Mouse (Mus musculus): ENCODE results near the gene Ankrd53. TPM values are rescaled to one million over a fixed set of nuclear protein-coding genes. Genes with fewer than 3 reads are reported as not detected.

The Ankrd53 gene
- not detected in 2 replicates for polyA plus RNA-seq (2015; fragmentation: Nextera tagmentation; extraction: Ambion mirVana)

DNA sequence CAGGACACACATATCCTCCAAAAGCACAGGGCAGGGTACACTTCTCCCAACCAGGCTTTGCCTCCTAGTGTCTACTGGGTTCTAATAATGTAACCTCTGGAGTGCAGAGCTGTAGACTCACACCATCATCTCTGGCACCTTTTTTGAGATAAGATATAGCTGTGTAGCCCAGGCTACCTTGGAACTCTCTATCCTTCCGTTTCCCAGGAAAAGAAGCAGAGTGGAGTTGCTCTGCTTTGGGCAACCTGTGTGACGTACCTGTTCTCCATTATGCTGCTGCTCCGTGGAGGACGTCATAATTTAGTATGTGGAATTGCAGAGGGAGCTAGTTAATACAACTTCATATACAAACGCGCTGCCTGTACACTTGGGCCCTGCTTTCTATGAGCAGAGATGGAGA, at the start of gene Ankrd53:
Gene Ankrd53 (plus strand): TSS at position 301 of the 400 bp plus-strand sequence.
- Histone ChIP-seq H3K27ac (no peak within 1 kb of the TSS), H3K4me1 (replicated peaks) (peaks cover 11% of the 10 kb centered on the region; the same call in 1 of the 2 replicates), H3K9me3 (replicated peaks) (no peaks in the 10 kb centered on the region), H3K4me3 (replicated peaks) (peak within 1 kb of the TSS; percentile 27), H3K36me3 (no peaks in the 10 kb centered on the region), H3K27me3 (peaks cover 65% of the 10 kb centered on the region), H3K4me2 (peak within 1 kb of the TSS; percentile 55), H3K9ac (0 out of 2 replicates have a peak within 1 kb of the TSS, but pooled peaks have one; percentile 9)
- DNase-seq = no peak
- no peak for ATAC-seq (ENCODE audit: low read depth)
- WGBS (ENCODE audit: insufficient replicate concordance) = 37% methylated on average over 6 of the region's 6 CpGs

DNA sequence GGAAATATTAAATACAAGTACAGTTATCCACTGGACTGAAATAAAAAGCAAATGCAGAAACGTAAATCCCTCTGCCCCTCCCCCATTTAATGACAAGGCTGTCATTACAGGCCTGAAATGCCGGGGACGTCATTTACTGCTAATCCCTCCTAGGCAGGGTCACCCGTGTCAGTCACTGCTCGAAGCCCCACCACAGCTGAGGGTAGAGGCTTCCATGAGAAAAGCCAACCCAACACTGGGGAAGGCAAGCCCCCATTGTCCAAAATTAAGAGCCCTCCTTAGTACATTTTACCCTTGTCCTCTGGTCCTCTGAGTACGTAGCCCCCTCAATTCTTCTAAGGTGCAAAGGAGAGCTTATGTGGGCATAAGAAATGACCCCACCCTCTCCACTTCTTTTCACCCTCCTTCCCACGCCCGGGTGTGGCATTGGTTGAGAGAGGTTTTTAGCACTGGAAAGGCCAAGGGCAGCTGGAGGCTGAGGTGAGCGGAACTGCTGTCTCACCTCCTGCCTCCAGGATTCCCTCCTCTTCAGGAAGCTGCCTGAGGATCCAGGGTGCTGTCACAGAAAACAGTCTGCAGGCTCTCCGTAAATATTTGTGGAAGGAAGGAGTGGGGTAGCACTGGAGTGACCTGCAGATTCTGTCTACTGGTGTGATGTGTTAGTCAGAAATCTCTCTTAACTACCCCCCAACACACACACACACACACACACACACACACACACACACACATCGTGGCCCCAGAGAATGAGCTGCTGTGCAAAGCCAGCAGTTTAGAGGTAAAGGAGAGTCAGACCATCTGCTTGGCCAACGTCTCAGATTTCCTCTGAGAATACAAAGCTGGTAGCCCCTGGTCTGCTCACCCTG, 48.9 kb upstream of the Ankrd53 start:
- Histone ChIP-seq H3K4me3 (replicated peaks) (no peak overlapping the region), H3K27me3 (peaks cover 100% of the 10 kb centered on the region), H3K27ac (no peak overlapping the region), H3K4me2 (no peak overlapping the region), H3K4me1 (replicated peaks) (peaks cover 12% of the 10 kb centered on the region), H3K9ac (no peak overlapping the region), H3K9me3 (replicated peaks) (no peaks in the 10 kb centered on the region), H3K36me3 (no peaks in the 10 kb centered on the region)
- WGBS (ENCODE audit: insufficient replicate concordance) = 5% methylated on average over 12 of the region's 12 CpGs
- ATAC-seq (ENCODE audit: low read depth) (no peak), DNase-seq (no peak)

DNA sequence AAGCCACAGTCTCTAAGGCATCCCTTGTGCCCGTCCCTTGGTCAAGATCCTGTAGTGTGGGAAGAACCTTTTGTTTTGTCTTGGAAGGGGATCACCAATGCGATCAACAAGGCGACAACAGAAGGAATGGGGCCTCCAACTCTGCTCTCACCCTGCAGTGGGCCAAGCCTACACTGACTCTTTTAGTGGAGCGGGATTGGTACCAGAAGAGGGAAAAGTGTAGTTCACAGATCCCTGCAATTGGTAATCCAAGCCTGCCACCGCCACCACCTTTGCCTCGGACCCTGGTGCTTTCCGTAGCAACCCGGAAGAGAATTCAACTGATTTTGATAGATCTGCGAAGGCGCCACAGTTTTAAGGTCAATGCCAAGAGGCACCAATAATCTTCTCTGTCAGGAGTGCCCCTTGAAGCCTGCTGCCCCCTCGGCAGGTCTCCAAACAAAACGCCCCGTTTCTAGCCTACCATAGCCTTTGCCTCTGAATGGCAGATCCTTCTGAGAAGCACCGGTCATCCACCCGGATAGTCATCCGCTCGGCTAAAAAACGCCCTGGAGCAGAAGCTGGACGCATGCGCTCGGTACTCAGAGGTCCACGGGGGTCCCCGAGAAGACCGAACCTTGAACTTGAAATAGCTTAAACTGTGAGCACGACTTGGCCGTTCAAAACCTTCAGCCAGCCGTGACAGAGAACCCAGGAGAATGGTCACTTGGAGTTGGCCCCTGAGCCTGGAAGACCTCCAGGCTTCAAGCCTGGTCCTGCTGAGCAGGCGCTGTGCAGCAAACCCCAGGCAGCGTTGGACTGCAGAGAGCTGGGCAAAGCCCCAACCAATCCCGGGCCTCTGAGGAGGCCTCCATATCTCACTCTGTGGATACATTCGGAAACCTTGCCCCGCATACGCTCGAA, 48.0 kb upstream of the Ankrd53 start:
- Histone ChIP-seq H3K27me3 (peaks cover 99% of the 10 kb centered on the region), H3K9ac (no peak overlapping the region), H3K27ac (no peak overlapping the region), H3K9me3 (replicated peaks) (no peaks in the 10 kb centered on the region), H3K4me2 (no peak overlapping the region), H3K4me1 (replicated peaks) (peaks cover 12% of the 10 kb centered on the region), H3K4me3 (replicated peaks) (no peak overlapping the region), H3K36me3 (no peaks in the 10 kb centered on the region)
- DNase-seq = no peak
- 2% methylated on average over 34 of the region's 34 CpGs for WGBS (ENCODE audit: insufficient replicate concordance)
- no peak for ATAC-seq (ENCODE audit: low read depth)

DNA sequence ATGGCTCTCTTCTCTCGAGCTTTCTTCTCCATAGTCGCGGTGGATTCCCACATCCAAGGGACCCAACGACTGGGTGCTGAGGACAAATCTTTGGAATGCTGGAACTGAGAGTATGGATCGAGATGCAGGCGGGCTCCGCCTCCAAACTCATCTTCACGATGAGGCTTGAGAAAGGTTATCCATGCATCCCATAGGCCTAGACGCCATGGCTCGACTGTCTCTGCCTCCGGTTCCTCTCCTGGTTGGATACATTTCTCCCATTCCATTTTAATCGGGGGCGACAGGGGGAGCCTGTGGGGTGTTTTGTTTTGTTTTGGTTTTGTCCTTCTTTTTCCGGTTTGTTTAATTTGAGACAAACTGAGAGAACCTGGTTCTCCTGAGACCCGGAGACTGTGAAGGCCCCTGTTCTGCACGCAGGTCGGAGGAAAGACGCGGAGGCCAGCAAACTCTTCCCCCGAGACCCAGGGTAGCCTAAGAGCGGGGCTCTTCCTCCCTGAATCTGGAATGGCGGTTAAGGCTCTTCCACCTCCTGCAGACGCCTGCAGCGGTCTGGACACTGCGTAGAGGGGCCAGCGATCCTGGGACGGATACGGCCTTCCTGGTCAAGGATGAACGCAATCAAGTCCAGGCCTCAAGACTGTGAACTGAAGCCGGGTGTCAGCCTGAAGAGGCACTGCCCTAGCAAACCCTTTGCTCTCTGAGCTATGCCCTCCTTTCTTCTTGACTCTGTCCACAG, 46.8 kb upstream of the Ankrd53 start:
- 5% methylated on average over 30 of the region's 30 CpGs for WGBS (ENCODE audit: insufficient replicate concordance)
- no peak overlapping the region for H3K4me3 ChIP-seq (replicated peaks)
- H3K27me3 ChIP-seq = peaks cover 99% of the 10 kb centered on the region
- no peak overlapping the region for H3K9ac ChIP-seq
- no peak overlapping the region for H3K27ac ChIP-seq
- ATAC-seq (ENCODE audit: low read depth) = no peak
- no peak overlapping the region for H3K4me2 ChIP-seq
- H3K9me3 ChIP-seq (replicated peaks) = no peaks in the 10 kb centered on the region
- DNase-seq = no peak
- no peaks in the 10 kb centered on the region for H3K36me3 ChIP-seq
- peaks cover 9% of the 10 kb centered on the region for H3K4me1 ChIP-seq (replicated peaks)

DNA sequence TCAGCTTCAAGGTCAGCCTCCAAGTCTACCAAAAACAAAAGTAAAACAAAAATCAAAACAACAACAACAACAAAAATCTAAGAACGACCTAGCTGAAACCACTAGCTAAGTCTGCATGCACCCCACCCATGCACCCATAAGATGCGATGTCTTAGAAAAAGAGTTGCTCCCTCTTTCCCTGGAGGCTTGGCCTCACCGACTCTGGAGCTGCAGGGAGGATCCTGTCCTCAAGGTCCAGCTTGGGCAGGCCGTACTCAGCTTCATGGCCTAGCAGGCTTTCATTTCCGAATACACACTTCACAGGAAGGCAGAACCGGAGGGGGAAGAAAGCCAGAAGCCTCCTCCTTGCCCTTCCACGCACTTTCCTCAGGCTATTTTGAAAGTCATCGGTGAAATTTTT, 45.4 kb upstream of the Ankrd53 start:
- 5% methylated on average over 8 of the region's 8 CpGs for WGBS (ENCODE audit: insufficient replicate concordance)
- no peak overlapping the region for H3K4me2 ChIP-seq
- no peaks in the 10 kb centered on the region for H3K9me3 ChIP-seq (replicated peaks)
- ATAC-seq (ENCODE audit: low read depth) = no peak
- H3K4me3 ChIP-seq (replicated peaks) = no peak overlapping the region
- peaks cover 99% of the 10 kb centered on the region for H3K27me3 ChIP-seq
- no peak overlapping the region for H3K27ac ChIP-seq
- H3K4me1 ChIP-seq (replicated peaks) = no peaks in the 10 kb centered on the region
- no peaks in the 10 kb centered on the region for H3K36me3 ChIP-seq
- DNase-seq = no peak
- H3K9ac ChIP-seq = no peak overlapping the region

DNA sequence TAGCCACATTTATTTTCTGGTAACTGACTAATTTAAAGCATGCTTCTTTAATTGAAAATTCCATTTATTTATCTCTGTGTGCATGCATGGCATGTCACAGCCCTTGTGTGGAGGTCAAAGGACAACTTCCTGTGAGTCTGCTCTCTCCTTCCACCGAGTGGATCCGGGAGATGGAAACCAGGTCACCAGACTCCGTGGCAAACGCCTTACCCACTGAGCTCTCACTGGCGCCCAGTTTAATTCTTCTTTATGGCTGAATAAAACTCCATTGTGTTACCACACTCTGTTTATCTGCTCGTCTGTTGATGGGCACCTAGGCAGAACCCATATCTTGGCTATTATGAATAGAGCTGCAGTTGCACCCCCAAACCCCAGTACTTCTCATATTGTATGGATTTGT, 39.9 kb upstream of the Ankrd53 start:
- no peak for ATAC-seq (ENCODE audit: low read depth)

DNA sequence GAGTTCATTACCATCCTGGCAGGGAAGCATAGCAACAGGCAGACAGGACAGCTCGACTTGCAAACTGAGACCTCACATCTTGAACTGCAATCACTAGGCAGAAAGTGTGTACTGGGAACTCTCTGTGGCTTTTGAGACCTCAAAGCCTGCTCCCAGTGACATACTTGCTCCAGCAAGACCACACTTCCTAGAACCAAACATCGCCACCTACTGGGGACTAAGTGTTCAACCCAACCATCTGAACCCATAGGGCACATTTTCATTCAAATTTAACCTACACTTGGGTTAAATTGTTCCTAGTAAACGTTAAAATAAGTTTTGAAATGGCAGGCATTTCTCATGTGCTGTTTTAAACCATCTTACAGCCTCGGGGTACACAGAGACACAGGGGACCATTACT, 35.3 kb upstream of the Ankrd53 start:
- ATAC-seq (ENCODE audit: low read depth) = no peak
- Histone ChIP-seq H3K27me3 (peaks cover 36% of the 10 kb centered on the region), H3K4me3 (replicated peaks) (no peak overlapping the region), H3K4me1 (replicated peaks) (no peaks in the 10 kb centered on the region), H3K27ac (no peak overlapping the region), H3K4me2 (no peak overlapping the region), H3K36me3 (no peaks in the 10 kb centered on the region), H3K9ac (no peak overlapping the region), H3K9me3 (replicated peaks) (no peaks in the 10 kb centered on the region)
- DNase-seq = no peak
- 26% methylated on average over 4 of the region's 4 CpGs for WGBS (ENCODE audit: insufficient replicate concordance)

More for the DNA sequence above, 39.9 kb upstream of the Ankrd53 start:
- Histone ChIP-seq H3K4me2 (no peak overlapping the region), H3K9me3 (replicated peaks) (no peaks in the 10 kb centered on the region), H3K27me3 (peaks cover 69% of the 10 kb centered on the region), H3K4me1 (replicated peaks) (no peaks in the 10 kb centered on the region), H3K9ac (no peak overlapping the region), H3K36me3 (no peaks in the 10 kb centered on the region), H3K27ac (no peak overlapping the region), H3K4me3 (replicated peaks) (no peak overlapping the region)
- no peak for DNase-seq
- WGBS (ENCODE audit: insufficient replicate concordance) = 15% methylated on average over 6 of the region's 6 CpGs

DNA sequence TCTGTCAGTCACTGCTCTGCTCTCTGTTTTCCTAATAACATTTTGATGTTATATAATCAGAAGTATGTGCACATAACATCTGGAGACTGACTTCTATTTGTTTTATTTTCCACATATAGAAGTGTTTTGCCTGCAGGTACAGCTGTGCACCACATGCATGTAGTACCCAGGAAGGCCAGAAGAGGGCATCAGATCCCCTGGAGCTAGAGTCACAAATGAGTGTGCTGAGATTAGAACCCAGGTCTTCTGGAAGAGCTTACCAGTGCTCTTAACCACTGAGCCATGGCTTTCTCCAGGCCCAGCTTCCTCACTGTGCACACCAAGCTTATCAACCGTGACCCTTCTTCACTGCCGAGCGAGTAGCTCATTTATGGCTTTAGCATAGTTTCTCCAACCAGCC, 34.0 kb upstream of the Ankrd53 start:
- ATAC-seq (ENCODE audit: low read depth) (no peak), DNase-seq (peak; percentile 18)
- H3K9ac ChIP-seq = no peak overlapping the region
- no peak overlapping the region for H3K27ac ChIP-seq
- H3K4me2 ChIP-seq = no peak overlapping the region
- 76% methylated on average over 3 of the region's 3 CpGs for WGBS (ENCODE audit: insufficient replicate concordance)
- no peaks in the 10 kb centered on the region for H3K9me3 ChIP-seq (replicated peaks)
- no peaks in the 10 kb centered on the region for H3K4me1 ChIP-seq (replicated peaks)
- no peaks in the 10 kb centered on the region for H3K36me3 ChIP-seq
- no peak overlapping the region for H3K4me3 ChIP-seq (replicated peaks)
- H3K27me3 ChIP-seq = peaks cover 25% of the 10 kb centered on the region

DNA sequence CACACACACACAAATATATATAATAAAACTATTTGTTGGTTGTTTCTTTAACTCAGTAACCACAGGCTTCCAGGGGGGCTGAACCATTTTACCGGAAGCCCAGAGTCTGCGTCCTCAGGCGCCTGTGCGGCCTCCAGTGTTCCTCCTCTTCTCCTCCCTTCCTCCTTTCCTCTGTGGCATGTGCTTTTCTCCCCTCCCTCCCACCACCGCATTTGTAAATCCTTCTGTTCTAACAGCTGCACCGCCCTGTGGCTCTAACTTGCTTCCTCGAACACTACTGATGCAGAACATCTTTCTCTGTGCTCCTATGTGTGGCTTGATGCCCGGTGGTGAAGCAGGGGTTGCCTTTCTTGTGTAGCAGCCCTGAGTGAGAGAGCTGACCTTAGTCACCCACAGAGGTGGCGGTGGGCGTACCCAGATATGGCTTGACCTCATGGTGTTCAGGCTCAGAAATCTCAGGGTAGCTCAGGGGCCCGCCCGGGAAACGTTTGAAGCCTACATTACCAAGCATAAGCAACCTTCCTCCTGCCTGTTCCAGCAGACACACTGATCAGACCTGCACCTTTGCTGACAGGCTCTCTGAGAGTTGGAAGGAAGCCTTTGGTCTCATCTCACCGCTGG, 33.0 kb upstream of the Ankrd53 start:
- no peaks in the 10 kb centered on the region for H3K36me3 ChIP-seq
- no peak overlapping the region for H3K9ac ChIP-seq
- no peaks in the 10 kb centered on the region for H3K9me3 ChIP-seq (replicated peaks)
- DNase-seq (no peak), ATAC-seq (ENCODE audit: low read depth) (no peak)
- peaks cover 23% of the 10 kb centered on the region; the same call in 1 of the 2 replicates for H3K27me3 ChIP-seq
- H3K4me2 ChIP-seq = no peak overlapping the region
- H3K4me3 ChIP-seq (replicated peaks) = no peak overlapping the region
- H3K27ac ChIP-seq = no peak overlapping the region
- H3K4me1 ChIP-seq (replicated peaks) = no peaks in the 10 kb centered on the region
- 49% methylated on average over 14 of the region's 14 CpGs for WGBS (ENCODE audit: insufficient replicate concordance)

DNA sequence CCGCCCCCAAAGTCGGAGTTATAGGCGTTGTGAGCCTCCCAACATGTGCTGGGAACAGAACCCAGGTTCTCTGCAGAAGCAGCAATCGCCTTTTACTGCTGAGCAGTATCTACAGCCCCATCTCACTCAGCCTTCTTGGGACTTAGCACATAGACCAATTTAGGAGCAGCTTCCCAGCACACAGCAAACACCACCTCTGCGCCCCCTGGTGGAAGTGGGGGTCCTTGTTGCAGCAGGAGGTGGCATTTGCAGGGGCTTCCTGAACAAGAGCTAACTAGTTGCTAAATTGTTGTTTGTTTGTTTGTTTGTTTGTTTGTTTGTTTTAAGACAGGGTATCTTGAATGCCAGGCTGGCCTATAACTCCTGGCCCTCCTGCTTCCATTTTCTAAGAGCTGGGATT, 31.3 kb upstream of the Ankrd53 start:
- peak; percentile 28 for DNase-seq
- Histone ChIP-seq H3K9ac (no peak overlapping the region), H3K4me1 (replicated peaks) (no peaks in the 10 kb centered on the region), H3K27ac (no peak overlapping the region), H3K36me3 (no peaks in the 10 kb centered on the region), H3K27me3 (0 out of 2 replicates have a peak, but pooled peaks cover 18% of the 10 kb centered on the region), H3K9me3 (replicated peaks) (no peaks in the 10 kb centered on the region), H3K4me2 (no peak overlapping the region), H3K4me3 (replicated peaks) (no peak overlapping the region)
- WGBS (ENCODE audit: insufficient replicate concordance) = 16% methylated on average over 5 of the region's 5 CpGs
- no peak for ATAC-seq (ENCODE audit: low read depth)

Measured in liver, embryonic 13.5 days (tissue).